8 mouse cellular contexts compared by ENCODE assay signal in genomic region chr1:153180586-153181289, GRCm38 (mm10). TPM values are rescaled to one million over a fixed set of nuclear protein-coding genes. Genes with fewer than 3 reads are reported as not detected.
DNase-seq lines count a peak whose midpoint lies in the region; ATAC-seq and TF ChIP-seq lines count a peak whose summit lies in the region.

No protein-coding gene starts in this region.

- no peaks in the 10 kb centered on the region for H3K9me3 ChIP-seq in embryonic facial prominence, embryonic 13.5 days

- 31% methylated on average over 9 of the region's 9 CpGs for WGBS in embryonic facial prominence, embryonic 13.5 days

- peaks cover 30% of the 10 kb centered on the region for H3K27me3 ChIP-seq in embryonic facial prominence, embryonic 13.5 days

- H3K36me3 ChIP-seq in embryonic facial prominence, embryonic 13.5 days: no peaks in the 10 kb centered on the region

- no peak overlapping the region for H3K4me3 ChIP-seq in gastrocnemius, adult 2 months
- no peak overlapping the region for H3K4me3 ChIP-seq in embryonic facial prominence, embryonic 13.5 days
- H3K4me3 ChIP-seq in left cerebral cortex, adult 2 months: no peak overlapping the region

- intact Hi-C loops in gastrocnemius, adult 2 months (cut with DNase I): no loop called here
- intact Hi-C loops in left cerebral cortex, adult 2 months (cut with DNase I): loop anchor here (2.0 to 5.0 kb wide), 3 partner anchors 37 to 107 kb away; no protein-coding TSS in a partner anchor

- H3K4me2 ChIP-seq in embryonic facial prominence, embryonic 13.5 days: no peak overlapping the region

- no peak for TF ChIP-seq CTCF in gastrocnemius, adult 2 months (IDR thresholded peaks at IDR 0.05)
- TF ChIP-seq CTCF in left cerebral cortex, adult 2 months (IDR thresholded peaks at IDR 0.05): no peak

- DNase-seq in gastrocnemius, adult 2 months: no peak
- no peak for DNase-seq in gastrocnemius, postnatal 4 days (ENCODE audit: low spot score in 2 of 2)
- peak; percentile 17 for DNase-seq in 416B (ENCODE audit: low read depth)
- DNase-seq in left cerebral cortex, adult 2 months (ENCODE audit: extremely low spot score in 1 of 2, low spot score in 2 of 2): peak; percentile 32 to 55
- DNase-seq in ovary, postnatal 36 days (ENCODE audit: low spot score): no peak
- DNase-seq in testis, postnatal 14 days (ENCODE audit: low spot score): no peak

- H3K4me1 ChIP-seq in embryonic facial prominence, embryonic 13.5 days: peaks cover 18% of the 10 kb centered on the region

- no peak for ATAC-seq in embryonic facial prominence, embryonic 13.5 days (ENCODE audit: insufficient number of reproducible peaks, insufficient read depth, low FRiP score, low TSS enrichment, low read depth)
- no peak for ATAC-seq in erythroid progenitor cell, adult 5-6 weeks (replicated peaks; ENCODE audit: low FRiP score, poor library complexity, severe bottlenecking)

- H3K9ac ChIP-seq in embryonic facial prominence, embryonic 13.5 days: no peak overlapping the region

- H3K27ac ChIP-seq in gastrocnemius, adult 2 months: peak overlapping the region; percentile 61; the same call in 1 of the 2 replicates
- peak overlapping the region; percentile 55; the same call in 1 of the 2 replicates for H3K27ac ChIP-seq in embryonic facial prominence, embryonic 13.5 days
- H3K27ac ChIP-seq in left cerebral cortex, adult 2 months: peak overlapping the region; percentile 67

RNA-seq across cellular contexts. Expression of gene Lamc2, which starts 5.5 kb away (rescaled TPM):
- total RNA-seq in gastrocnemius, adult 2 months (2021): 1 to 10 TPM; 3.8 to 4.4 TPM
- total RNA-seq in gastrocnemius, postnatal 4 days (2021): 1 to 10 TPM; 2.1 to 2.9 TPM
- polyA plus RNA-seq in embryonic facial prominence, embryonic 13.5 days (2015; fragmentation: Nextera tagmentation; extraction: Ambion mirVana): 11.0 and 12.7 TPM in 2 replicates
- total RNA-seq in left cerebral cortex, adult 2 months (2021): 10 to 100 TPM; 12.1 to 12.5 TPM
- not detected in 2 replicates for total RNA-seq in erythroid progenitor cell, adult 5-6 weeks (2015; ENCODE audit: low replicate concordance)
- total RNA-seq in erythroid progenitor cell, adult 5-6 weeks (2017; ENCODE audit: low replicate concordance): not detected in 2 replicates

Comparison
In these comparisons a context has a peak if more than half of its experiments do, and no peak if none do; other contexts are left out.
1. DNase-seq: peak in 416B (single experiment) and left cerebral cortex, adult 2 months (2 of 2); none in gastrocnemius, adult 2 months (single experiment), gastrocnemius, postnatal 4 days (0 of 2), ovary, postnatal 36 days (single experiment) and testis, postnatal 14 days (single experiment).
2. Peak in every context shown above with its lines, with median percentiles within 50 percentile points of each other: H3K27ac ChIP-seq.